Mouse (Mus musculus): ENCODE measurements around the gene C130032M10Rik. TPM values are rescaled to one million over a fixed set of nuclear protein-coding genes. Genes with fewer than 3 reads are reported as not detected.

The C130032M10Rik gene
- polyA plus RNA-seq, 1 experiment = not detected

DNA sequence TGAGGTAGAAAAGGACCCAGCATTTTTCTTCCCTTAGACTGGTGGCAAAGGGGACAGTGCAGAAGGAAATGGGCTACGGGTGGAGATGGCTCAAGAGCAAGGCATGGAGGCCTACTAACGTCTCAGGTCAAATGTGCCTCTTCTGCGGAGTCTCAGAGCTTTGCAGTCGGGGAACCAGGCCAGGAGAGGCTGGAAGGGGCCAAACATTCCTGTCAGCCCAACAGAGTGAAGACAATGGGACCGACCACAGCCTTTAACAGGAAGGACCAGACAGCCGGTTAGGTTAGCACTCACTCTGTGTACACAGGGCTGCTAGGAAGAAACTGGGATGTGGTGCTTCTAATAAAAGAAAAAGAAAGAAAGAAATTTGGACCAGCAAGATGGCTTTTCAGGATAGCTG is 34.5 kb downstream of the C130032M10Rik start:
- 70% methylated on average over 6 of the region's 6 CpGs for WGBS
- H3K27ac ChIP-seq (ENCODE audit: insufficient read depth, low read depth, low read length) = no peak overlapping the region
- no peaks in the 10 kb centered on the region for H3K4me1 ChIP-seq (ENCODE audit: control insufficient read depth, insufficient read depth, low read length)
- TF ChIP-seq CTCF (IDR thresholded peaks at IDR 0.05; ENCODE audit: insufficient read depth, low read depth, low read length) (no peak), POLR2A (IDR thresholded peaks at IDR 0.05; ENCODE audit: insufficient read depth, low read depth, low read length) (no peak)
- no peak overlapping the region for H3K4me3 ChIP-seq (ENCODE audit: insufficient read depth, low read depth, low read length)

DNA sequence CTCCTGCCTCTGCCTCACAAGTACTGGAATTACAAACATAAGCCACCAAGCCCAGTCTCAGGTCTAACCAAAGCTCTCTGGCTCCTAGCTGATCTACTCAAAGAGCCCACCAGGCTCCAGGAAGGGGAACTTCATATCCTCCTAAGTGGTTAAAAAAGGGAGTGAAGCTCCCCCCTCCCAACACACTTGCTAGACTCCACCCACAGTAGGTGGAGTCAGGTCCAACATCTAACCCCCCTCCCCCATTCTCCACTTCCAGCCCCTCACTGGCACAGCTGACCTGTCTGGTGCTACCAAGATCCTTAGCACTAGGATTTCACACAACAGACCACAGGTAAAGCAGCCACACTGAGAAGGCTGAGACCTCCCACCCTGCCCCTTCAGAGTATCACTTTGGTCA is 38.3 kb downstream of the C130032M10Rik start:
- H3K4me1 ChIP-seq (ENCODE audit: control insufficient read depth, insufficient read depth, low read length) = no peaks in the 10 kb centered on the region
- no peak for TF ChIP-seq POLR2A (IDR thresholded peaks at IDR 0.05; ENCODE audit: insufficient read depth, low read depth, low read length)
- no peak for TF ChIP-seq CTCF (IDR thresholded peaks at IDR 0.05; ENCODE audit: insufficient read depth, low read depth, low read length)
- no peak overlapping the region for H3K4me3 ChIP-seq (ENCODE audit: insufficient read depth, low read depth, low read length)
- no peak overlapping the region for H3K27ac ChIP-seq (ENCODE audit: insufficient read depth, low read depth, low read length)

DNA sequence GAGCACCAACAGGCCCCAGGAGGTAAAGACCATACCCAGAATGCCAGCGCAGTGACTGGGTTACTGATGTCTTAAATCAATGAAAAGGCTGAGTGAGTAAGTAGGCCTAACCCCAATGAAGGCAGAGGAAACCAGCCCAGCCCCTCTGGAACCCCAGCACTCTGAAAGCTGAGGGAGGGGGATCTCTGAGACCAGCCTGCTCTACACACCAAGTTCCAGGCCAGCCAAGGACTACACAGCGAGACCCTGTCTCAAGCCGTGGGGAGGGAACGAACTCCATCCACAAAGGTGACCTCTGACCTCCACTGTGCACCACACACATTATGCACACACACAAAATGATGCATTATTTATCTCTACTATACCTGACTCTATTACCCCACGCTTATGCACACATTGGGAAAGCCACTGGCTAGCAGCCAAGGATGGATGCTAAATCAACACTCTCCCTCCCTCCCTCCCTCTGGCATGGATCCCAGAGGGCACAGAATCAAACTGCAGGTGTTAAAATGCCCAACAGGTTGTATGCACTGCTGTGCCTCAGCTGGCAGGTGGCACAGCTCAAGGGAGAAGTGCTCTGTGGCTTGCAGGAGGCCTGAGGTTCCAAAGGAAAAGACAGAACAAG is 39.0 kb downstream of the C130032M10Rik start:
- WGBS = 76% methylated on average over 5 of the region's 5 CpGs
- TF ChIP-seq POLR2A (IDR thresholded peaks at IDR 0.05; ENCODE audit: insufficient read depth, low read depth, low read length) (no peak), CTCF (IDR thresholded peaks at IDR 0.05; ENCODE audit: insufficient read depth, low read depth, low read length) (no peak)

DNA sequence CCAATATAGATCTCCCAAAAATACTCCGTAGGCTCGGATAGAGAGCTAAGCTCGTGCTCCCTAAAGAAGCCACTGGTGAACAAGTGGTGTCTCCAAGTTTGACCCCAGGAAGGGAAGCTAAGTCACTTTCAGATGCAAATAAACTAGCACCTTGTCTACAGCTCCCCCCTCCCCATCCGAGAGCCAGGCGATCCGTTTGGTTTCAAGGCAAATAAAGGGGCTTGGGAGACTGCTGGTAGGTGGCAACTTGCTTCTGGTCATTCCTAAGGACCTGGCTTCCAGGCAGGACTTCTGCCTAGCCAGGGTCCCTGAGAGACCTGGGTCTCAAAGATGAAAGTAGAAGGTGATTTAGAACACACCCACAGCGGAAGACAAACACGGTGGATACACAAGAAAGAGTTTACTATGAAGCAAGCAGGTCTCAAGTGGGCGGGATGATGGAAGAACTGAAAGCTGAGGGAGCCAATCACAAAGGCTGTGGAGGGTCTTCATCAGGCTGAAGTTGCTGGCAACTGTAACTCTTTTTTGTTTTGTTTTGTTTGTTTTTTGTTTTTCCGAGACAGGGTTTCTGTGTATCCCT is 40.9 kb downstream of the C130032M10Rik start:
- H3K4me1 ChIP-seq (ENCODE audit: control insufficient read depth, insufficient read depth, low read length) = no peaks in the 10 kb centered on the region
- no peak overlapping the region for H3K4me3 ChIP-seq (ENCODE audit: insufficient read depth, low read depth, low read length)
- TF ChIP-seq CTCF (IDR thresholded peaks at IDR 0.05; ENCODE audit: insufficient read depth, low read depth, low read length) (no peak), POLR2A (IDR thresholded peaks at IDR 0.05; ENCODE audit: insufficient read depth, low read depth, low read length) (no peak)
- no peak overlapping the region for H3K27ac ChIP-seq (ENCODE audit: insufficient read depth, low read depth, low read length)
- WGBS = 56% methylated on average over 10 of the region's 10 CpGs

More for the DNA sequence above, 39.0 kb downstream of the C130032M10Rik start:
- H3K4me3 ChIP-seq (ENCODE audit: insufficient read depth, low read depth, low read length) = no peak overlapping the region
- no peaks in the 10 kb centered on the region for H3K4me1 ChIP-seq (ENCODE audit: control insufficient read depth, insufficient read depth, low read length)
- H3K27ac ChIP-seq (ENCODE audit: insufficient read depth, low read depth, low read length) = no peak overlapping the region

DNA sequence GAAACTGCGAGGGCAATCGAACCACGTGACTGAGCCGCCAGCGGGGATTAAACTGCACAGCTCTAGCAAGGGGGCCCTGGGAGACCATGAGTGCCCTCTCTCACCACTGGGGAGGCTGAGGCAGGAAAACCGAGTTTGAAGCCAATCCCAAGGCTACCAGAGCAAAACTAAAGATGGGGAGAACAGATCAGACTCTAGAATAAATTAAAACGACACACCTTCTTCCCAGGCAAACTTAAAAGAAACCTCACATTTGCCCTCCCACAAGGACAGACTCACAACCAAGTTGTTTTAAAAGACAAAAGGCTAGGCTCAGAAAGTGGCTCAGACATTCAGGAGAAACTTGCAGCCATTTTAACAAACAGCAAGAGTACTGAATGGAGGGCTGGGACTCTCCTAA is 41.6 kb downstream of the C130032M10Rik start:
- WGBS = 48% methylated on average over 7 of the region's 7 CpGs
- 0 out of 2 replicates have a peak, but pooled peaks cover under 1% of the 10 kb centered on the region for H3K4me1 ChIP-seq (ENCODE audit: control insufficient read depth, insufficient read depth, low read length)
- TF ChIP-seq CTCF (IDR thresholded peaks at IDR 0.05; ENCODE audit: insufficient read depth, low read depth, low read length) (no peak), POLR2A (IDR thresholded peaks at IDR 0.05; ENCODE audit: insufficient read depth, low read depth, low read length) (no peak)

DNA sequence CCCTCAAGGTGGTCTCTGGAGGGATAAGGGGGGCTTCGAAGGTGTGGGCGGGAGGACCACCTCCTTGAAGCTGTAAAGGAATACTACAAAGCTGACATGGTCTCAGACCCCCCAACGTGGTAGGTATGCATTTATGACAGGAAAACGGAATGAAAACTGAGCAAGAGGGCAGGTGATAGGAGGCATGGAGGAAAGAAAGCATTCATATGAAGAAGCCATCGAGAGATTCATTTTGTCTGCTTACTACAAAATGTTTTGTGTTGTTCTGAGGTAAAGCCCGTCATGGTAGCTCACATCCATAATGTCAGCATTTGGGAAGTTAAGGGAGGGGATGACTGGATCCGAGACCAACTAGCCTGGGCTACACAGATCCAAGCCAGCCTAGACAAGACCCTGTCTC is 44.6 kb downstream of the C130032M10Rik start:
- Histone ChIP-seq H3K27ac (ENCODE audit: insufficient read depth, low read depth, low read length) (no peak overlapping the region), H3K4me3 (ENCODE audit: insufficient read depth, low read depth, low read length) (no peak overlapping the region), H3K4me1 (ENCODE audit: control insufficient read depth, insufficient read depth, low read length) (peaks cover 13% of the 10 kb centered on the region)
- TF ChIP-seq POLR2A (IDR thresholded peaks at IDR 0.05; ENCODE audit: insufficient read depth, low read depth, low read length) = no peak
- no peak for TF ChIP-seq CTCF (IDR thresholded peaks at IDR 0.05; ENCODE audit: insufficient read depth, low read depth, low read length)
- WGBS = 29% methylated on average over 7 of the region's 7 CpGs

More for the DNA sequence above, 41.6 kb downstream of the C130032M10Rik start:
- Histone ChIP-seq H3K4me3 (ENCODE audit: insufficient read depth, low read depth, low read length) (no peak overlapping the region), H3K27ac (ENCODE audit: insufficient read depth, low read depth, low read length) (no peak overlapping the region)

DNA sequence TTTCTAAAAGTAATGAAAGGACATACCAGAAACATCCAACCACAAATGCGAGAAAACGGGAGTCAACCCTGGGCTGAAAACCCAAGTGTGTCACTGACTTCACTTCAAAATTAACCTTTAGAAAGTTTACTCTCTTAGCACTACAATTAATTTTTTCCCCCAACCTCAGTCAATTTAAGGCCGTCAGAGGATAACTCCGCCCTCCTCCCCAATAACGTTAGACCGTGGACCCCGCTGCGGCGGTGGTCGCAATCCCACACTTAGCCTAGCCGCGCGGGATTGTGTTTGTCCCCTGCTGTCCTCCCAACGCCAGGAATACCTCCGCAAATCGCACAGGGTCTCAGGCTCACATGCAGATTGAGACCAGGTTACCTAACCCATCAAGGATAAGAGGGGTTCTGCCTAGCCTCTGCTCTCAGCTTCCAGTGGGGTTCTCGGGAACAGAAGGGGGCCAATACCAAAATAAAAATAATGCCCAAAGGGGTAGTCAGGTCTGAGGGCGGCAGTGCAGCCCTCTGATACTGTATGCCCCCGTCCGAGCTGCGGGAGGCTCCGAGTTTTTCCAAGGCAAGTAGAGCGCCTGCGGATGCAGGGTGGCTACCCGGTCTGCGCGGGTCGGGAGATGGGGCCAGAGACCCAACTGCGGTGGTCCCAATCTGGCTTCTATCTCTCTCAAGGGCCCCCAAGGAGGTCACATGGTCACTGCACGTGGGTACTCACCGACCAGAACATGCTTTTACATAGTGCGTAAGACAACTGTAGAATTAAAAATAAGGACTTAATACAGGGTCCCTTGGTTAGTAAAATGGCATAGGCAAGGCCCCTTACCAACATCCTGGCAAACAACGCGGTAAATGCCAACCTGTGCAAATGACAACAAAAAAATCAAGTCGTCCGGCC is 45.5 kb downstream of the C130032M10Rik start:
- WGBS = 8% methylated on average over 36 of the region's 36 CpGs
- Histone ChIP-seq H3K27ac (ENCODE audit: insufficient read depth, low read depth, low read length) (no peak overlapping the region), H3K4me3 (ENCODE audit: insufficient read depth, low read depth, low read length) (no peak overlapping the region), H3K4me1 (ENCODE audit: control insufficient read depth, insufficient read depth, low read length) (peaks cover 13% of the 10 kb centered on the region)
- TF ChIP-seq POLR2A (IDR thresholded peaks at IDR 0.05; ENCODE audit: insufficient read depth, low read depth, low read length) (no peak), CTCF (IDR thresholded peaks at IDR 0.05; ENCODE audit: insufficient read depth, low read depth, low read length) (no peak)

DNA sequence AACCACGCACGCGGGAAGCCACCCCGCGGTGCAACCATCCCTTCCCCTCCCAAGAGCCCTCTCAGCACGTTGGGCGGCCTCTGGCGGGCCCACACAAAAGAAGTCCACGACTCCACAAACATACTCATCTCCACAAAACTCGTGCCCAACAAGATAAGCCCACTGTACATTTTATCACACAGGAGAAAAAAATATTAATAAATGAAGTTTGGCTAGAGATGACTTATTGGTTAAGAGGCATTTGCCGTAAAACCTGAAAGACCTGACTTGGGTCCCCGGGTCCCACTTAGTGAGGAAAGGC is 46.1 kb downstream of the C130032M10Rik start:
- Histone ChIP-seq H3K27ac (ENCODE audit: insufficient read depth, low read depth, low read length) (no peak overlapping the region), H3K4me3 (ENCODE audit: insufficient read depth, low read depth, low read length) (no peak overlapping the region), H3K4me1 (ENCODE audit: control insufficient read depth, insufficient read depth, low read length) (peaks cover 13% of the 10 kb centered on the region)
- whole genome bisulfite sequencing = 6% methylated on average over 12 of the region's 12 CpGs
- TF ChIP-seq POLR2A (IDR thresholded peaks at IDR 0.05; ENCODE audit: insufficient read depth, low read depth, low read length) = no peak
- no peak for TF ChIP-seq CTCF (IDR thresholded peaks at IDR 0.05; ENCODE audit: insufficient read depth, low read depth, low read length)
